Mouse (Mus musculus): ENCODE results near the gene Gpr50. TPM values are rescaled to one million over a fixed set of nuclear protein-coding genes. Genes with fewer than 3 reads are reported as not detected.

The Gpr50 gene
- polyA plus RNA-seq, 1 experiment from 2014 or later, result 0.11 TPM

DNA sequence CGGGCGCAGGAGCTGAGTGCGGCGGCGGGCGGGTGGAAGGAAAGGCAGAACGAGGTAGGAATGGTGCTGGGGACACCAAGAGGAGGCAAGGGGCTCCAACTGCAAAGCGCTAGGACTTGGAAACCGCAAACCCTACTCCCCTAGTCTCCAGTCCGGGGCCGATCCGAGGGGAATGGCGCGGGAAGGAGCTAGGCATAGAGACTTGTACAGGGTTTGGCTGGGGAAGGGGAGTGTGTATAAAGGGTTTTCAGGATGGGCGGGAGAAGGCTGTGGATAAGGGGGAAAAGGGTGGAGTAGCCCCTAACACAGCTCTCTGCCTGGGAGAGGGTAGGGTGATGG lies 1.2 kb downstream of the Gpr50 start:
- no peak overlapping the region for H3K27ac ChIP-seq
- ATAC-seq, result no peak
- H3K4me1 ChIP-seq, result no peaks in the 10 kb centered on the region
- peak overlapping the region; percentile 45 for H3K4me2 ChIP-seq
- H3K9me3 ChIP-seq (replicated peaks), result 0 out of 2 replicates have a peak, but pooled peaks cover 10% of the 10 kb centered on the region
- H3K9ac ChIP-seq, result no peak overlapping the region
- WGBS (ENCODE audit: insufficient replicate concordance), result 11% methylated on average over 15 of the region's 15 CpGs
- no peaks in the 10 kb centered on the region for H3K36me3 ChIP-seq
- H3K4me3 ChIP-seq, result peak overlapping the region; percentile 35
- peaks cover 96% of the 10 kb centered on the region for H3K27me3 ChIP-seq (replicated peaks)

DNA sequence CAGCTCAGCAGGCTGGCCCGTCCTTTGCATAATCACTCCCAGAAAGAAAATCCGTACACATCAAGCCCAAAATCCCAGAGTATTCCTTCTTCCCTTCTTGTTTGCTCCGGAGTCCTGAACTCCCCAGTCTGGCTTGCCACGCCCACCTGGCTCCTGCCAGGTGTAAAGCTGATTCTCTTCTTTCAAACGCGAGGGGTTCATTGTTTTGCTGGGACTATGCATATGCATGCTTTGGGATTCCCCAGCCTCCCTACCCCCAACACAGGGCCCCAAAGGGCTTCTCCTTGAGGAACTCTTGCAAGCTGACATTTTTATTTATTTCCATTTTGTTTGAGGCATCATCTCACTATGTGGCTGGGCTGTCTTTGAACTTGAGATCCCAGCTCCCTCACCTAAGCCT lies 6.8 kb downstream of the Gpr50 start:
- Histone ChIP-seq H3K9ac (no peak overlapping the region), H3K9me3 (replicated peaks) (no peaks in the 10 kb centered on the region), H3K4me3 (no peak overlapping the region), H3K27me3 (replicated peaks) (peaks cover 50% of the 10 kb centered on the region), H3K4me1 (no peaks in the 10 kb centered on the region), H3K36me3 (no peaks in the 10 kb centered on the region), H3K27ac (no peak overlapping the region), H3K4me2 (no peak overlapping the region)
- ATAC-seq, result no peak
- 6% methylated on average over 6 of the region's 6 CpGs for WGBS (ENCODE audit: insufficient replicate concordance)

DNA sequence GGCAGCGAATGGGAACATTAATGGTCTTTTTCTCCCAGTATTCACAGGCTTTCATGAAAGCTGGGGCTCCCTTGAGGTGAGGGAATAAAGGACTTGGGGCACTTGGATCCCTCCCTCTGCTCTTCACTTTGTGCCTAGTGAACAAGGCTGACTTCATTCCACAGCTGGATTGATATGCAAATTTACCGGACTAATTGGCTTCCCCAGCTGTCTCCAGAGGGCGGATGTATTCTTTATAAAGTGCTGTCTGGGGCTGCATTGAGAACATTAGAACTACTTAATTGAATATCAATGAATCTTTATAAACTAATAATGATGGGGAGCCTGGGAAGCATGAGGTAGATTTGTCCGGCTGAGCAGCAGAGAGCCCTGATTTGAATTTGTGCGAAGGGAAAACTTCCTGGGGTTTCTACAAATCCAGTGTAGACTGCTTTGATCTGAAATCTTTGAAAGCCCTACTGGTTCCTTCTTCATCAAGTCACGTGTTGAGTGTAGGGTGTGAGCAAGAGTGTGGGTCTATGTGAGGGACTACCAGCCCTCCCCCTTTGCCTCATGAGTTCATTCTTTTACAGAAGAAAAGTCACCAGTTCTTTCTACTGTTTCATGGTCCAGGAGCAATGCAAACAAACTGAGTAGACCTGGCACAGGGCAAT lies 37.5 kb downstream of the Gpr50 start:
- WGBS (ENCODE audit: insufficient replicate concordance), result 20% methylated on average over 6 of the region's 6 CpGs
- H3K4me3 ChIP-seq, result no peak overlapping the region
- H3K9ac ChIP-seq, result no peak overlapping the region
- no peak overlapping the region for H3K4me2 ChIP-seq
- no peaks in the 10 kb centered on the region for H3K9me3 ChIP-seq (replicated peaks)
- no peaks in the 10 kb centered on the region for H3K27me3 ChIP-seq (replicated peaks)
- no peak for ATAC-seq
- H3K36me3 ChIP-seq, result no peaks in the 10 kb centered on the region
- no peak overlapping the region for H3K27ac ChIP-seq
- H3K4me1 ChIP-seq, result no peaks in the 10 kb centered on the region

Other genes starting within 250 kb of the Gpr50 start
- 13.8 and 14.9 TPM in 2 replicates for gene Cd99l2, start 170.8 kb upstream of the Gpr50 start, polyA plus RNA-seq (2016; fragmentation: Nextera tagmentation; extraction: Ambion mirVana)
- 321 and 340 TPM in 2 replicates for gene Hmgb3, start 107.7 kb upstream of the Gpr50 start, polyA plus RNA-seq (2016; fragmentation: Nextera tagmentation; extraction: Ambion mirVana)
- gene Vma21, start 152.3 kb downstream of the Gpr50 start, polyA plus RNA-seq (2016; fragmentation: Nextera tagmentation; extraction: Ambion mirVana), result 37.1 and 38.1 TPM in 2 replicates